Mouse (Mus musculus): ENCODE measurements around the gene Hnf4a. TPM values are rescaled to one million over a fixed set of nuclear protein-coding genes. Genes with fewer than 3 reads are reported as not detected.
A peak's percentile ranks its signal among the peaks of the same experiment; 100 is the strongest.

The Hnf4a gene
- total RNA-seq, 2 experiments from 2014 or later: not detected

- no peak for DNase-seq (ENCODE audit: low spot score in 2 of 2)
Measured at GRCm38 (mm10) chr2:163592084-163592483, 85.5 kb downstream of the Hnf4a start.

- DNase-seq (ENCODE audit: low spot score in 2 of 2): no peak
Measured at GRCm38 (mm10) chr2:163593636-163594282, 87.2 kb downstream of the Hnf4a start.

- DNase-seq (ENCODE audit: low spot score in 2 of 2): no peak
Measured at GRCm38 (mm10) chr2:163595119-163595518, 88.5 kb downstream of the Hnf4a start.

- DNase-seq (ENCODE audit: low spot score in 2 of 2): no peak
Measured at GRCm38 (mm10) chr2:163596057-163596872, 89.7 kb downstream of the Hnf4a start.

- DNase-seq (ENCODE audit: low spot score in 2 of 2): no peak
Measured at GRCm38 (mm10) chr2:163596873-163597155, 90.2 kb downstream of the Hnf4a start.

- peak in 1 of 2 experiments; percentile 34 for DNase-seq (ENCODE audit: low spot score in 2 of 2)
Measured at GRCm38 (mm10) chr2:163597661-163598060, 91.1 kb downstream of the Hnf4a start.

GRCm38 (mm10) chr2:163599226-163599625, 92.6 kb downstream of the Hnf4a start:
- DNase-seq (ENCODE audit: low spot score in 2 of 2): peak; percentile 57 to 73

GRCm38 (mm10) chr2:163601066-163601465, 94.5 kb downstream of the Hnf4a start:
- no peak for DNase-seq (ENCODE audit: low spot score in 2 of 2)

- DNase-seq (ENCODE audit: low spot score in 2 of 2): no peak
Measured at GRCm38 (mm10) chr2:163601712-163602100, 95.1 kb downstream of the Hnf4a start.

- peak; percentile 87 to 89 for DNase-seq (ENCODE audit: low spot score in 2 of 2)
Measured at GRCm38 (mm10) chr2:163602101-163602971, 95.7 kb downstream of the Hnf4a start, which contains the start of gene Ttpal. Gene Ttpal (plus strand): TSS chr2:163602314.

- no peak for DNase-seq (ENCODE audit: low spot score in 2 of 2)
Measured at GRCm38 (mm10) chr2:163606161-163606560, 99.6 kb downstream of the Hnf4a start.

GRCm38 (mm10) chr2:163608008-163608407, 101.4 kb downstream of the Hnf4a start:
- no peak for DNase-seq (ENCODE audit: low spot score in 2 of 2)

- DNase-seq (ENCODE audit: low spot score in 2 of 2): no peak
Measured at GRCm38 (mm10) chr2:163609281-163609975, 102.8 kb downstream of the Hnf4a start.

GRCm38 (mm10) chr2:163611176-163611575, 104.6 kb downstream of the Hnf4a start:
- no peak for DNase-seq (ENCODE audit: low spot score in 2 of 2)

- no peak for DNase-seq (ENCODE audit: low spot score in 2 of 2)
Measured at GRCm38 (mm10) chr2:163613206-163613605, 106.6 kb downstream of the Hnf4a start.

- DNase-seq (ENCODE audit: low spot score in 2 of 2): no peak
Measured at GRCm38 (mm10) chr2:163613990-163614389, 107.4 kb downstream of the Hnf4a start.

- no peak for DNase-seq (ENCODE audit: low spot score in 2 of 2)
Measured at GRCm38 (mm10) chr2:163615401-163615800, 108.8 kb downstream of the Hnf4a start.

GRCm38 (mm10) chr2:163615906-163616651, 109.5 kb downstream of the Hnf4a start:
- no peak for DNase-seq (ENCODE audit: low spot score in 2 of 2)

- DNase-seq (ENCODE audit: low spot score in 2 of 2): no peak
Measured at GRCm38 (mm10) chr2:163616652-163617227, 110.1 kb downstream of the Hnf4a start.

All from left cerebral cortex, adult 18-20 months (tissue).